Mouse (Mus musculus) megakaryocyte, embryonic 14.5 days (primary cell): ENCODE results near the gene Adamts7.

Source experiments
- FLI1 ChIP-seq: IDR thresholded peaks from 2 replicates; pipeline ENCODE4 v1.6.1; 2012; ENCODE audit warnings: low read length, inconsistent platforms, mixed read lengths
- GATA1 ChIP-seq: IDR thresholded peaks from 3 replicates; pipeline ENCODE4 v1.6.1; 2012; ENCODE audit warnings: mixed read lengths, low read length, inconsistent platforms, borderline replicate concordance

- no peak for TF ChIP-seq GATA1
- TF ChIP-seq FLI1 = no peak
Observed at GRCm38 (mm10) chr9:90199611-90200010, 36.7 kb downstream of the Adamts7 start.
